Mouse (Mus musculus): ENCODE results near the gene Galm. TPM values are rescaled to one million over a fixed set of nuclear protein-coding genes. Genes with fewer than 3 reads are reported as not detected.
A peak's percentile ranks its signal among the peaks of the same experiment; 100 is the strongest.
"Not testable (repeated sequence)": the region's sequence is repeated elsewhere in the genome, so short reads cannot be mapped to it uniquely, and the experiment has no call there.

Galm gene
- total RNA-seq, 2 experiments from 2014 or later: 14.5 to 16.2 TPM

GRCm38 (mm10) chr17:80206301-80206670 is 79.0 kb downstream of the Galm start:
- peak; percentile 26 to 37 for DNase-seq (ENCODE audit: low spot score in 2 of 2)

GRCm38 (mm10) chr17:80206671-80207581 is 79.7 kb downstream of the Galm start, which contains the start of the genes Srsf7 and Ttc39d:
Gene Srsf7, minus strand, starts transcription at chr17:80207307.
Gene Ttc39d, plus strand, starts transcription at chr17:80207460.
- peak; percentile 98 to 99 for DNase-seq (ENCODE audit: low spot score in 2 of 2)

- not testable (repeated sequence) for DNase-seq (ENCODE audit: low spot score in 2 of 2)
Observed at GRCm38 (mm10) chr17:80213998-80214397, 86.7 kb downstream of the Galm start.

- DNase-seq (ENCODE audit: low spot score in 2 of 2): no peak
Observed at GRCm38 (mm10) chr17:80220131-80220530, 92.9 kb downstream of the Galm start.

DNA sequence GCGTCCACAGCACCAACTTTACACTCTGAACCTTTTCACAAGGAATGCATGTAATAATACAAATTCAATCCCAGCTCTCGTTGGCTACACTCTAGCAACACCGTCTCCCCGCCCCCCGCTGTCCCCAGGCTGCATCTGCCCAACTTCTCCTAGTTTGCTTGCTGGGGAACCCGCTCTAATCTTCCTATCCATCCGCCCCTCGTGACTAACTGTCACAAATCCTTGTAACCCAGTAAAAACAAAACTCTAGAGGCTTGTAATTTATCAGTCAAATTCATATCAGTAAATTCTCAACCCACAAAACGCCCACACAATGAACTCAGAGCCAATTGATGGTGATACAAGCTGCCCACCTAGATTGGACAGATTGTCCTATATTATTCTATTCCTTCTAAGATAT is 93.9 kb downstream of the Galm start:
- DNase-seq (ENCODE audit: low spot score in 2 of 2): no peak

DNA sequence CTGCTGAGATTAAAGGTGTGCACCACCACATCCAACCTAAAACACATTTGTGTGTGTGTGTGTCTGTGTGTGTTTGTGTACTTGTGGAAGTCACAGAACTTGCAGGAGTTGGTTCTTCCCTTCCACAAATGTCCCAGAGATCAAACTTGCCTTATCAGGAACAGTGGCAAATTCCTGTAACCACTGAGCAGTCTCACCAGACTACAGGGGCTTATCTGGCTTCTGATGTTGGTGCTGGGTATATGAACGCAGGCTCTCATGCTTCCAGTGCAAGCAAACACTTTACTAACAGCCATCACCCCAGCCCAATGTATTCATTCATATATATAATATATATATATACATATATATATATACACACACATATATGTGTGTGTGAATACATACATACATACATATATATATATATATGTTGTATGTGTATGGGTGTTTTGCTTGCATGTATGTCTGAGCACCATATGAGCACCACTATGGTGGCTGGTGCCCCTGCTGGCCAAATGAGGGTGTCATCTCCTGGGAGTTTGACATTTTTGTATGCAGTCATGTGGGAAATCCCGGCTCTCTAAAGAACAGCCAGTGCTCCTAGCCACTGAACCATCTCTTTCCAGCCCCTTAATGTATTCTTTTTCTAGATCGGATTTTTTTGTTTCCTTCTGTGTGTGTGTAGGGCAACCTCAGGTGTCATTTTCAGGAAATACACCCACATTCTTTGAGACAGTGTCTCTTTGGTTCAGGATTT is 94.8 kb downstream of the Galm start:
- no peak for DNase-seq (ENCODE audit: low spot score in 2 of 2)

GRCm38 (mm10) chr17:80223829-80224228 is 96.6 kb downstream of the Galm start:
- no peak for DNase-seq (ENCODE audit: low spot score in 2 of 2)

- peak; percentile 36 to 53 for DNase-seq (ENCODE audit: low spot score in 2 of 2)
Observed at GRCm38 (mm10) chr17:80224326-80225116, 97.2 kb downstream of the Galm start, which contains the start of gene Gemin6. Gene Gemin6, plus strand, starts transcription at chr17:80224441.

DNA sequence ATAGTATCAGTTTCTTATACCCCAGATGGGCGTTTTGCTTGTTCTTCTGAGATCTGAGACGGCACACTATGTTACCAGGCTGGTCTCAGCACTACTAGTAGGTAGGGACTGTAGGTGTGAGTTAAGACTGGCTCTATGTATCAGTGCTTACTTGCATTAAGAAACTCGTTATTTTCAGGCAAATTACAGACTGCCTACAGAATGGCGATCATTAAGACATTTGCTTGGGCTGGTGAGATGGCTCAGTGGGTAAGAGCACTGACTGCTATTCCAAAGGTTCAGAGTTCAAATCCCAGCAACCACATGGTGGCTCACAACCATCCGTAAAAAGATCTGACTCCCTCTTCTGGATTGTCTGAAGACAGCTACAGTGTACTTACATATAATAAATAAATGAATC is 97.9 kb downstream of the Galm start:
- not testable (repeated sequence) for DNase-seq (ENCODE audit: low spot score in 2 of 2)

GRCm38 (mm10) chr17:80229396-80229795 is 102.1 kb downstream of the Galm start:
- DNase-seq (ENCODE audit: low spot score in 2 of 2): no peak

GRCm38 (mm10) chr17:80233844-80234243 is 106.6 kb downstream of the Galm start:
- no peak for DNase-seq (ENCODE audit: low spot score in 2 of 2)

DNA sequence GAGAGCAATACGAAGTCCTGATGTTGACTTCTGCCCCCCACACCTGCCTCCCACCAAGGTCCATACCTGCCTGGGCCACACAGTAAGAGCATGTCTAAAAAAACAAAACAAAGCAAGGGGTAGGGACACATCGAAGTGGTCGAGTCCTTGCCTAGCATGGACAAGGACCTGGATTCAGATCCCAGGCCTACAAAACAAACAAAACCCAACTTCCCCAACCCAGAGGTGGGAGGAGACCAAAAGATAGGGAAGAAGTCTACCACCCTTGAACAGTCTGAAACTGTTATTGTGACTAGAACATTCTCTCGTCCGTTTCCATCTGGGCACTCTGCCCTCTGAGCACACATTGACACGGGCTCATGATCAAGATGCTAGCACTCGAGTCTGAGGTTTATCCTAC is 107.1 kb downstream of the Galm start:
- DNase-seq (ENCODE audit: low spot score in 2 of 2): no peak

Other genes with a start within 250 kb of the Galm start
- gene Atl2, start 231.3 kb upstream of the Galm start, total RNA-seq (2021): 10 to 100 TPM; 42.0 to 42.6 TPM
- 10 to 100 TPM; 72.6 to 73.0 TPM for gene Hnrnpll, start 65.1 kb upstream of the Galm start, total RNA-seq (2021)
- gene Srsf7, start 79.8 kb downstream of the Galm start, total RNA-seq (2021): 100 to 1,000 TPM; 172 to 192 TPM
- under 1 TPM; 0.11 to 0.25 TPM for gene Ttc39d, start 80.0 kb downstream of the Galm start, total RNA-seq (2021)
- 10 to 100 TPM; 11.0 to 12.0 TPM for gene Gemin6, start 97.0 kb downstream of the Galm start, total RNA-seq (2021)
- gene Morn2, start 162.7 kb downstream of the Galm start, total RNA-seq (2021): 10 to 100 TPM; 16.6 to 16.7 TPM
- 10 to 100 TPM; 20.9 to 22.0 TPM for gene Dhx57, start 163.0 kb downstream of the Galm start, total RNA-seq (2021)
- gene Arhgef33, start 179.9 kb downstream of the Galm start, total RNA-seq (2021): 1 to 10 TPM; 3.3 to 3.4 TPM
- gene Gm10190, start 246.1 kb downstream of the Galm start, total RNA-seq (2021): 1 to 10 TPM; 1.3 to 4.0 TPM

All from adrenal gland, postnatal 4 days (tissue).